Mouse (Mus musculus) myocyte (in vitro differentiated cells): ENCODE results near the gene Itga11.

Experiments used
- MYOD1 ChIP-seq, 3 experiments: IDR thresholded peaks; one replicate each; pipeline ENCODE4 v1.6.1; 2011; ENCODE audit warnings: control low read depth in 2 of 3, low read depth in 2 of 3, mild to moderate bottlenecking in 2 of 3, moderate library complexity in 1 of 3; ENCODE audit not compliant: insufficient read length in 2 of 3, control insufficient read depth in 1 of 3
- POLR2A ChIP-seq: IDR thresholded peaks from one replicate; pipeline ENCODE4 v1.6.1; 2011; ENCODE audit warnings: low read depth, mild to moderate bottlenecking, control low read depth, moderate library complexity; ENCODE audit not compliant: insufficient read length

DNA sequence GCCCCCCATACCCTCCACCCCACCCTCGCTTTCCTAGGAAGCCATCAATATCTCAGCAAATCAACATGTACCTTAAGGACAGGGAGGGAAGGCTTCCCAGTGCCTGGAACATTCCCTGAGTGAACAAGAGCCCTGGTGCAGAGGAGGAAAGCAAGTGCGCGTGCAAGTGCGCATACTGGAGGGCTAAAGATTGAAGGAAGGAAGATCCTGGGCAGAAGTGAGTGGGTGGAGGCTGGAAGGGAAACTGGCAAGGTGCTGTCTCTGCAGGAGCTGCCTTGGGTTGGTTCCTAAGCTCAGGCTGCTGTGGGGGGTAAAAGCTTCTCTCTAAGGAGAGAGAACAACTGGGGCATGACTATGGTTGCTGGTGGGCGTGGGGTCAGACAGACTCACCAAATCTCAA is 32.4 kb downstream of the Itga11 start:
- TF ChIP-seq POLR2A (no peak), MYOD1 (IDR thresholded peaks at IDR 0.05; ENCODE audit: control insufficient read depth in 1 of 3, insufficient read length in 2 of 3, low read depth in 2 of 3) (no peak)
